Mouse (Mus musculus) retina, adult 2 months (tissue): ENCODE data around the gene Mum1.

Experiments used
- DNase-seq: peaks from one replicate; pipeline ENCODE4 v3.0.0-alpha.2; 2012; ENCODE audit warnings: low read depth, low spot score

Mum1 gene

GRCm38 (mm10) chr10:80250573-80250972, 24.3 kb downstream of the Mum1 start:
- no peak for DNase-seq

- no peak for DNase-seq
Observed at GRCm38 (mm10) chr10:80252011-80252410, 25.8 kb downstream of the Mum1 start.

DNA sequence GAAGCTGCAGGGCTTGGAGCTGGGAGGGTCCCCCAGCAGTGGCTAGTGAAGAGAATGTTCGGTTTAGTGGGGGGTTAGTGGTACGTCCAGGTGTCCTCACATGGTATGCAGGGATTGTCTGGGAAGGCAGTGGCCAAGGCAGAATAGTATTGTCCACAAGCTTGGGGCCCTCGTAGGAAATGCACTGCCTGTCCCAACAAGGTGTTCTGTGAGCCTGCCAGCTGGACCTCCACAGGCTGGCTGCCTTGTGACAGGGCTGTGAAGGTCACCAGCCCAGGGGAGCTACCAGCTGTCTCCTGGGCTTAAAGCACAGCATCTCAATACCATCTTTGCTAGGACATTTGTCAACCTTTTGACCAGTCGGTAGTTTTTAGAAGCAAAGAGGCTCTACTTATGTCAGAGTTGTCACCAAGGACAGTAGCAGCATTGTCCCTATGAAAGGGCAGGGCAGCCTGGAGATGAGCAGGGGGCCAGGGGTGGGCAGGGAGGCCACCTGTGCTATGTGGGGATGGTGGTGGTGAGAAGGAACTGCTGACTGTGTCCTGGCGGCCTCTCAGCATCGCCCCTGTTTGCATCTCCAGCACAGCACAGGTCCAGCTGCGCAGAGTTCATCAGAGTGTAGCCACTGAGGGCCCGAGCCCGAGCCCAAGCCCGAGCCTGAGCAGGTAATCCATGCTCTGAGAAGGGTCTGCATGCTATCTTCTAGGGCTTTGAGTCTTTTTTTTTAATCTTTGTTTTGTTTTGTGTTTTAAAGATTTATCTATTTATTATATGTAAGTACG, 26.4 kb downstream of the Mum1 start:
- DNase-seq: no peak

DNA sequence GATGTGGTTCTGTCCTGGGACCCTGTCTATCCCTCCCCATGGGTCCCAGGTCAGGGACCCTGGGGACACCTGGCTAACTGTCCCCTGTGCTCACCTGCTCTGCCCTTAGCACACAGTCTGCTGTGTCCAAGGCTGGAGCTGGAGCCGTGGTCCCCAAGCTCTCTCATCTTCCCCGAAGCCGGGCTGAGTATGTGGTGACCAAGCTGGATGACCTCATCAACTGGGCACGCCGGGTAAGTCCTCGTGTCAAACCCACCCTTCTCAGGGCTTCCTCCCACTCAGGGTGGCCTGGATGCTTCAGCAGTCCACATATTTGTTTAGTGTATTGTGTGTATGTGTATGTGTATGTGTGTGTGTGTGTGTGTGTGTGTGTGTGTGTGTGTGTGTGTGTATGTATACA, 27.3 kb downstream of the Mum1 start:
- no peak for DNase-seq

GRCm38 (mm10) chr10:80254331-80255297, 28.4 kb downstream of the Mum1 start:
- no peak for DNase-seq

DNA sequence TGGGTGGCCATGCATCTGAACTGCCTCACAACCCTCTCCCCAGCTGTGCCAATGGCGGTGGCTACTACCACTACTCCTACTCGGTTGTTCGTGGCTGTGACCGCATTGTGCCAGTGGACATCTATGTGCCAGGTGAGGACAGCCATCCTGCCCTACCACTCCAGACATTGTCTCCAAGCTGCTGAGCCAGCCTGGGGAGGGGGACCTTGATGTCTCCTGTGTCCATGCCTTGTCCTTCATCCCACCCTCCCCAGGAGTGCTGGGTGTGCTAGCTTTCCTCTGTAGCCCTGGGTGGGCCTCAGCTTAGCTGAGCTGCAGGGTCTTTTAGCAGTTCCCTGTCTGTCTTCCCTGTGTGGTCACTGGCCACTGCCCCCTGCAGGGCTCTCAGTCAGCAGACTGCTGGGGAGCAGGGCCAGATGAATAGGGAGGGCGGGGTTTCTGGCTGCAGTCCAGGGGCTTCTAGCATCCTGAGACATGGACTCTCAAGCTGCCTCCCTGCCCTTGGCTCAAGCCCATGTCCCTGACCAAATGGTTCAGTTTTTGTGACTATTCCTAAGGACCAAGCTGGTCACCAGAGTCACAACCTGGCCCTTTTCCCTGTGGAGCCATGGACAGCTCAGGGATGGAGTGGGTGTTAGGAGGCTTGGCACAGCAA, 29.8 kb downstream of the Mum1 start:
- DNase-seq: no peak

- DNase-seq: no peak
Observed at GRCm38 (mm10) chr10:80257936-80258335, 31.7 kb downstream of the Mum1 start.

DNA sequence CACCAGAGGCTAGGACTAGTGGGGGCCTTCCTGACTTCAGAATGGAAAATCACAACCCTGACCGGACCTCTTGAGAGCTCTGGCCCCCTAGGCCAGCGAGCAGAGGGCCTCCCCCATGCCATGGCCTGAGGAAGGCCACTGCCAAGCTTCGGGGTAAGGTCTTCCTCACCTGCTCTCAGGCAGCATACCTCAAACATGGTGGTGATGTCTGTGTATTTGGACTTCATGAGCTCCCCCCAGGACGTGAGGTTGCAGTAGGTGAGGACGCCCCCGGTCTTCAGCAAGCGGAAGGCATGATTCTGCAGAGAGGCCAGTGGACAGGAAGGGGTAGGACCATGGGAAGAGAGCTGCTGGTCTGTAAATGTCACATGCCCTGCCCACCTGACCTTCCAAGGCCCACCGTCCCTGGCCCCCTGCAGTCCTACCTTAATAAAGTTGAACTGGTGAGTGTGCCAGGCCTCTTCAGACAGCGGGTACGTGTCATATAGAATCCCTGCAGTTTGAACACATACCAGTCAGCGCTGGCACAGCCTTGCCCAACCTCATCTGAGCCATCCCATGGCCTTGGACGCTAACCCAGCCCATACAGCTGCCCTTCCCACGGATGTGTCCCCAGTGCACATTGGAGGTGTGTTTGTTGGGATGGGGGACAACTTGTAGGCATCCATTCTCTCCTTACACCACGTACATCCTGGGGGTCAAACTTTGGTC, 32.7 kb downstream of the Mum1 start:
- DNase-seq: no peak

- DNase-seq: no peak
Observed at GRCm38 (mm10) chr10:80259463-80259805, 33.2 kb downstream of the Mum1 start.

DNA sequence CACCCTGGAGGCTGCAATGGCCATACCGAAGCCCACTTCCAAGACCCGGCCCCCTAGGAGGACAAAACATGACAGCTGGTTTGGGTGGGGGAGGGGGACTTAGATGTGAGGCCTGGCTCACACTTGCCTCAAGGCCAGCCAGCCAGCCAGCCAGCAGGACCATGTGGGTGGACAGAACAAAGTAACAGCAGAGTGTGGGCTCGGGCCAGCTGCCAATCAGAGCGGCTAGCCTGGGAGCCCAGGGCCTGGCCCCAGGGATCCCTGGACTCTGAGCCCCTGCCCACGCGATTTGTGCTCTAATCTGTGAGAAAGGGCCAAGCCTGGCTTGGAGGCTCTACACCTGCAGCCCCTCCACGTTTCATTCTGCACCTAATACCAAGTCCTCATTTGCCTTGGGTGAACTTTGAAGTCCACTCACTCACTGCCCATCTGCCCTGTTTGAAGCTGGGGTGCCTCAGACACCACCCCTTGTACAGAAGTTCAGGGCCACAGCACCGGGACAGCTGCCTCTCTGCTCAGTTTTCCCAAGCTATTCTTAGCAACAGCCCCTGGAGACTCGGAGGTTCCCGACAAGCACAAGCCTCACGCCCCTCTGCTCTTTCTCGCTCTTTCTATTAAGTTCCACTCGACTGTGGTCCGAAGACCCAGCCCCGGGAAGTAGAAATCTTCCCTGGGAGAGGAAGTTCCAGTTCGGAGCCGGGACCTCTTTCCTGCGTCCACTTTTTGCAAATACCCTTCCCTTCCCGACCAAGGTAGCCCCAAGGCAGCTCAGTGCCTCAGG, 33.8 kb downstream of the Mum1 start:
- DNase-seq: no peak

DNA sequence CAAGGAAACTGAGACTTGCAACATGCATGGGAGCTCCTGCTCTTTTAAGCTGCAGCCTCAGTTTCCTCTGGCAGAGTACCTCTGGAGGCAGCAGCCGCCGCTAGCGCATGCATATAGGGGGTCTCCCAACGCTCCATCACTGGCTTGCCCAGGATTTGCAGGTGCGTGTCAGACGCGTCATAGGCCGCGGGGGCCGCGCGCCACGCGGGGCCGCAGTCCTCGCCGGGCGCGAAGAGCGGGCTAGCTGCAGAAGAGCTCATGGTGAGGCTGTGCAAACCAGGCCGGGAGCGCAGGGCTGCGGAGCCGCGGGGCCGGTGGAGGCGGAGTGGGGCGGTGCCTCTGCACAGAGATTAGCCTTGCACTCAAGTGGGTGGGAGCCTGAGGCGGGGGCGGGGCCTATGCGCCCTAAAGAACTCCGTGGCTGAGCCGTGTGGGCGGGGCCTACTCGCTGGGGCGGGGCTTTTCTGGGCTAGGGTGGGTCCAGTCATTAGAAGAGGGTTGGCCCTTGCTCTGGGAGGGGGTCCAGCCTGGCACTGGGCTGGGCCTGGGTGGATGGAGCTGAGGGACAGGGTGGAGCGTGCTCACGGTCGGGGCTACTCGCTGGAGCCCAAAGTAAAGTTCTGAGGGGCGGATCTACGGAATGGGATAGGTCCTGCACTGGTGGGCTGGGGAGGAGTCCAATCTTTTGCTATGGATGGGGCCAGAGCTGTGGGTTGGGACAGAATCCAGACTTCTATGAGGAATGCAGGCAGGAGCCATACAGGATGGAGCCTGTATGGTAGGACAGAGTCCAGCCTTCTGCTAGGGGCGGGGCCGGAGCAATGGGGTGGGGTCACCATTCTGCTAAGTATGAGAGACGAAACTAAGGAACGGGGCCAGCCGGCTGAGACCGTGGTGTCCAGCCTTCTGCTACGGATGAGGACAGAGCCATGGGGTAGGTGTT, 34.7 kb downstream of the Mum1 start, which contains the start of the genes Gamt and Dazap1:
Gene Gamt (minus strand): TSS at position 371 of the 943 bp plus-strand sequence.
Gene Dazap1 (plus strand): TSS at position 845 of the 943 bp plus-strand sequence.
- DNase-seq: peak; percentile 81

- no peak for DNase-seq
Observed at GRCm38 (mm10) chr10:80261585-80261968, 35.3 kb downstream of the Mum1 start.

- no peak for DNase-seq
Observed at GRCm38 (mm10) chr10:80262169-80262568, 35.9 kb downstream of the Mum1 start.

DNA sequence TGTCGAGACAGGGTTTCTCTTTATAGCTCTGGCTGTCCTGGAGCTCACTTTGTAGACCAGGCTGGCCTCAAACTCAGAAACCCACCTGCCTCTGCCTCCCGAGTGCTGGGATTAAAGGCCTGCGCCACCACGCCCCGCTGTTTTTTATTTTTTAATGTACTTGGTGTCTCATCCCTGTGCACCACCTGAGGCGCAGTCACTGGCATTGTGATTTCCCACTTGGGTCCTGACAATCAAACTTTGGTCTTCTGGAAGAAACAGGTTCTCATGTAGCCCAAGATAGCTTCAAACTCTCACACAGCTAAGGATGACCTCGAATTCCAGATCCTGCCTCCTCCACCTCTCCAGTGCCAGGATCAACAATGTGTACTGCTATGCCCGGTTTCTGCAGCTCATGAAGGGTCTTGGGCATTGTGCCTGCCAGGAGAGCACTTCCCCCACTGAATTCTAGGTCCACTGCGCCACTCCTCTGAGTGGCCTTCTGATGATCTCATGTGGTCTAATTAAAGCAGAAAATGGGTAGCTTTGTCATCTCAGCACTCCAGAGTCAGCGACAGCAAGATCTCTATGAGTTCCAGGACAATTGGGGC, 36.6 kb downstream of the Mum1 start:
- DNase-seq: no peak

- DNase-seq: peak; percentile 99
Observed at GRCm38 (mm10) chr10:80264341-80265148, 38.3 kb downstream of the Mum1 start.

- no peak for DNase-seq
Observed at GRCm38 (mm10) chr10:80265149-80265486, 38.9 kb downstream of the Mum1 start.

DNA sequence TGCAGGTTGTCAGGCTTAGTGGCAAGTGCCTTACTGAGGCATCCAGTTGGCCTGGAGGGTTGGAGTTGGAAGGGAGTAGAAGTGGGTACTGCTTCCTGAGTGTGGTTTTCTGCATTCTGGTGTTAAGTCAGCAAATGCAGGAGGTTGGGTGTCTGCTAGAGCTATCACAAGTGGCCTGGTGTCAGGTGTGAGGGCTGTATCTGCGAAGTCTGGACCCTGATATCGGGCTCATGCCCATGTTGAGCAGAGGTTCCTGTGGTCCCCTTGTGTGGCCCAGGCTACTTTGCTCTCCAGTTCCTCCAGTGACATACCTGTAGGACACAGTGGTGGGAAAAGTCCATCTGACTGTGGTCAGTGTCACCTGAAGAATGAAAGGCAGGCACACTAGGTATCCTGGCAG, 43.9 kb downstream of the Mum1 start:
- no peak for DNase-seq

DNA sequence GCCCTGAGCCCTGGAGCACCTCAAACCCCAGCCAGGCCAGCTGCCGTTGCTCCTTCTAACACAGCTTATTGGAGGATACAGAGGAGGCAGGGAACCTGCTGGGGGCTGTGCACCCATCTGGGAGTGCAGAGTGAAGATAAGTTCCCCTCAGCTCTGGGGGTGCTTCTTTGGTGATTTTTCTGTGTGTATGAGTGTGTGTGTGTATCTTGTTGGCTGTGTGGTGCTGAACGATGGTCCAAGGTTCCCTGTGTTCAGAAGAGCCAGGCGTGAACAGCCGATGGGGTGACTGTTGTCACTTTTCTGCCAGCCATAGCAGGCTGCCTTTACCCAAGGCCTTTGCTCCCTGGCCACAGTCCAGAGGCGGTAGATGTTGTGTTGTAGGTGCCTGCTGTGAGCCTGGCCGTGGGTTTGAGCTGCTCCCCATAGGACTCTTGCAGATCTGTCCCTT, 44.5 kb downstream of the Mum1 start:
- DNase-seq: no peak
